In genomic region chr2:58094818-58095217, GRCm38 (mm10) we compare ENCODE assay signal across 32 mouse cellular contexts. TPM values are rescaled to one million over a fixed set of nuclear protein-coding genes. Genes with fewer than 3 reads are reported as not detected.
DNase-seq lines count a peak whose midpoint lies in the region; ATAC-seq and TF ChIP-seq lines count a peak whose summit lies in the region.
"Had no signal": no experiment of that assay in that cellular context is flagged by ENCODE, and none has a peak within 500 bp of the region (broad histone marks: within the 10 kb centered on the region; RNA-seq: fewer than 3 reads in every experiment).

No protein-coding gene starts in this region.

- TF ChIP-seq POLR2A in brain, embryonic 14.5 days (IDR thresholded peaks at IDR 0.05; ENCODE audit: borderline replicate concordance, extremely low read depth, insufficient read depth, insufficient read length, poor library complexity, severe bottlenecking): no peak

- no peak overlapping the region for H3K9ac ChIP-seq in forebrain, embryonic 13.5 days
- no peak overlapping the region for H3K9ac ChIP-seq in forebrain, embryonic 16.5 days (replicated peaks; ENCODE audit: low read depth, low read length)
- H3K9ac ChIP-seq: hindbrain, embryonic 12.5 days; hindbrain, embryonic 15.5 days had no signal

- peak; percentile 53; the same call in 1 of the 2 replicates for ATAC-seq in forebrain, embryonic 13.5 days
- peak; percentile 58; the same call in 1 of the 2 replicates for ATAC-seq in forebrain, embryonic 16.5 days
- ATAC-seq: CD4-positive, CD25-positive, alpha-beta regulatory T cell, adult 4 months; intestine, postnatal 0 days had no signal

- H3K9me3 ChIP-seq in forebrain, embryonic 10.5 days: no peaks in the 10 kb centered on the region
- no peaks in the 10 kb centered on the region for H3K9me3 ChIP-seq in forebrain, embryonic 13.5 days (replicated peaks)
- H3K9me3 ChIP-seq in forebrain, embryonic 16.5 days (ENCODE audit: control insufficient read depth, low read length): no peaks in the 10 kb centered on the region
- H3K9me3 ChIP-seq in limb, embryonic 10.5 days (replicated peaks): no peaks in the 10 kb centered on the region
- H3K9me3 ChIP-seq: hindbrain, embryonic 12.5 days; hindbrain, embryonic 15.5 days had no signal

- peak overlapping the region; percentile 48; the same call in 1 of the 2 replicates for H3K27ac ChIP-seq in forebrain, embryonic 10.5 days
- H3K27ac ChIP-seq in forebrain, embryonic 13.5 days: no peak overlapping the region
- H3K27ac ChIP-seq in forebrain, embryonic 16.5 days (ENCODE audit: low read length): no peak overlapping the region
- no peak overlapping the region for H3K27ac ChIP-seq in limb, embryonic 10.5 days
- H3K27ac ChIP-seq: hindbrain, embryonic 12.5 days; hindbrain, embryonic 15.5 days had no signal

- peak; percentile 61 for DNase-seq in brain, embryonic 14.5 days (ENCODE audit: low read depth)
- DNase-seq in forebrain, embryonic 10.5 days (ENCODE audit: extremely low spot score, low spot score): no peak
- no peak for DNase-seq in limb, embryonic 10.5 days (ENCODE audit: low spot score)
- DNase-seq in gastrocnemius, adult 8-10 months (ENCODE audit: low spot score in 2 of 2): no peak
- DNase-seq in kidney, postnatal 25 days: no peak
- DNase-seq: adrenal gland, adult 2 months; adrenal gland, postnatal 14 days; cerebellum, adult 11-12 months; cerebellum, adult 8-10 months; cerebellum, postnatal 10 days; cerebellum, postnatal 36 days; gastrocnemius, postnatal 14 days; heart, adult 11 months; kidney, adult 2 months had no signal

- H3K4me3 ChIP-seq in forebrain, embryonic 10.5 days: no peak overlapping the region
- H3K4me3 ChIP-seq in forebrain, embryonic 13.5 days: no peak overlapping the region
- H3K4me3 ChIP-seq in forebrain, embryonic 16.5 days (replicated peaks; ENCODE audit: low read length): no peak overlapping the region
- H3K4me3 ChIP-seq in limb, embryonic 10.5 days: no peak overlapping the region
- H3K4me3 ChIP-seq: hindbrain, embryonic 12.5 days; hindbrain, embryonic 15.5 days had no signal

- TF ChIP-seq CTCF in brain, embryonic 14.5 days (IDR thresholded peaks at IDR 0.05; ENCODE audit: borderline replicate concordance, extremely low read depth, insufficient read depth, insufficient read length): no peak

- H3K36me3 ChIP-seq in forebrain, embryonic 10.5 days (replicated peaks): no peaks in the 10 kb centered on the region
- H3K36me3 ChIP-seq in forebrain, embryonic 13.5 days (ENCODE audit: poor library complexity, severe bottlenecking): no peaks in the 10 kb centered on the region
- no peaks in the 10 kb centered on the region for H3K36me3 ChIP-seq in forebrain, embryonic 16.5 days (ENCODE audit: control insufficient read depth, insufficient read depth)
- H3K36me3 ChIP-seq in limb, embryonic 10.5 days: no peaks in the 10 kb centered on the region
- H3K36me3 ChIP-seq: hindbrain, embryonic 12.5 days; hindbrain, embryonic 15.5 days had no signal

- H3K4me1 ChIP-seq in forebrain, embryonic 10.5 days: peaks cover 23% of the 10 kb centered on the region
- peaks cover 14% of the 10 kb centered on the region for H3K4me1 ChIP-seq in forebrain, embryonic 13.5 days
- H3K4me1 ChIP-seq in forebrain, embryonic 16.5 days (replicated peaks; ENCODE audit: control insufficient read depth, insufficient read depth, low read length): no peaks in the 10 kb centered on the region
- no peaks in the 10 kb centered on the region for H3K4me1 ChIP-seq in limb, embryonic 10.5 days
- H3K4me1 ChIP-seq: hindbrain, embryonic 12.5 days; hindbrain, embryonic 15.5 days had no signal

- H3K4me2 ChIP-seq in forebrain, embryonic 13.5 days: no peak overlapping the region
- no peak overlapping the region for H3K4me2 ChIP-seq in forebrain, embryonic 16.5 days (ENCODE audit: low read length)
- H3K4me2 ChIP-seq: heart, embryonic 11.5 days; hindbrain, embryonic 12.5 days; hindbrain, embryonic 15.5 days had no signal

- no peaks in the 10 kb centered on the region for H3K27me3 ChIP-seq in forebrain, embryonic 10.5 days (ENCODE audit: poor library complexity, severe bottlenecking)
- no peaks in the 10 kb centered on the region for H3K27me3 ChIP-seq in forebrain, embryonic 13.5 days
- no peaks in the 10 kb centered on the region for H3K27me3 ChIP-seq in forebrain, embryonic 16.5 days (replicated peaks; ENCODE audit: control insufficient read depth, insufficient read depth, low read length)
- H3K27me3 ChIP-seq in limb, embryonic 10.5 days (ENCODE audit: low read depth, poor library complexity, severe bottlenecking): no peaks in the 10 kb centered on the region
- H3K27me3 ChIP-seq: hindbrain, embryonic 12.5 days; hindbrain, embryonic 15.5 days had no signal

- 32% methylated on average over 1 of the region's 1 CpGs for WGBS in forebrain, embryonic 10.5 days
- WGBS in forebrain, embryonic 13.5 days: 11% methylated on average over 1 of the region's 1 CpGs
- 2% methylated on average over 1 of the region's 1 CpGs for WGBS in forebrain, embryonic 16.5 days
- WGBS in limb, embryonic 10.5 days: 66% methylated on average over 1 of the region's 1 CpGs

RNA-seq across cellular contexts. Expression of gene Ermn, which starts 42.2 kb away (rescaled TPM):
- 0.52 and 0.86 TPM in 2 replicates for polyA plus RNA-seq in brain, embryonic 14.5 days (2012; rRNA removed)
- 1.3 and 2.2 TPM in 2 replicates for polyA plus RNA-seq in forebrain, embryonic 10.5 days (2016; fragmentation: Nextera tagmentation; extraction: Ambion mirVana)
- 1.6 and 2.0 TPM in 2 replicates for polyA plus RNA-seq in forebrain, embryonic 13.5 days (2015; fragmentation: Nextera tagmentation; extraction: Ambion mirVana)
- polyA plus RNA-seq in forebrain, embryonic 16.5 days (2015; fragmentation: Nextera tagmentation; extraction: Ambion mirVana): 1.7 and 2.6 TPM in 2 replicates
- polyA plus RNA-seq in limb, embryonic 10.5 days (2016; fragmentation: Nextera tagmentation; extraction: Ambion mirVana): 0.04 TPM in 1 of 2 replicates, not detected in the other
- not detected for total RNA-seq in gastrocnemius, adult 8-10 months (2022)
- total RNA-seq: adrenal gland, adult 2 months; adrenal gland, postnatal 14 days; adrenal gland, postnatal 4 days; gastrocnemius, adult 18-20 months; gastrocnemius, postnatal 14 days; gastrocnemius, postnatal 4 days; heart, adult 8-10 months; heart, postnatal 25 days; hematopoietic stem cell, adult 5-6 weeks; MEL had no signal
- polyA plus RNA-seq: adrenal gland, adult 2 months; C2C12; heart, embryonic 11.5 days; heart, embryonic 14.5 days; heart, postnatal 0 days; intestine, embryonic 14.5 days; kidney, adult 2 months had no signal
